Mouse (Mus musculus) MEL (cell line): ENCODE results near the gene Myo19. TPM values are rescaled to one million over a fixed set of nuclear protein-coding genes. Genes with fewer than 3 reads are reported as not detected.

ENCODE experiments used
- DNase-seq: peaks from one replicate; pipeline ENCODE4 v3.0.0; 2011; ENCODE audit warnings: low read depth, low spot score
- H3K27ac ChIP-seq: 2 replicates; pipeline ENCODE4 v1.5.1; 2012; ENCODE audit warnings: low read depth, mild to moderate bottlenecking, control low read depth, low read length, moderate library complexity; ENCODE audit not compliant: control insufficient read depth
- H3K27me3 ChIP-seq, 2 experiments: fragments of 150-350 bp in 1 of 2; sonication (generic) in 1 of 2; 2 replicates each; pipeline ENCODE4 v1.6.1; 2012; ENCODE audit warnings: low read length in 2 of 2, mild to moderate bottlenecking in 2 of 2, improper control_type of control experiment in 1 of 2, moderate library complexity in 1 of 2; ENCODE audit not compliant: insufficient read depth in 2 of 2, control insufficient read depth in 1 of 2
- H3K36me3 ChIP-seq, 2 experiments: 2 replicates each; pipeline ENCODE4 v1.6.1; 2012 to 2014; ENCODE audit warnings: low read length in 2 of 2, improper control_type of control experiment in 1 of 2, inconsistent platforms in 1 of 2, mild to moderate bottlenecking in 1 of 2; ENCODE audit not compliant: insufficient read depth in 2 of 2, control insufficient read depth in 1 of 2
- H3K4me1 ChIP-seq, 2 experiments: fragments of 150-350 bp in 1 of 2; sonication (generic) in 1 of 2; 2 replicates each; pipeline ENCODE4 v1.6.1; 2012; ENCODE audit warnings: low read length in 2 of 2, improper control_type of control experiment in 1 of 2, mild to moderate bottlenecking in 1 of 2; ENCODE audit not compliant: insufficient read depth in 2 of 2, control insufficient read depth in 1 of 2
- H3K4me3 ChIP-seq, 2 experiments: fragments of 150-350 bp in 1 of 2; sonication (generic) in 1 of 2; 2 replicates each; pipeline ENCODE4 v1.5.1; 2012; ENCODE audit warnings: low read depth in 2 of 2, low read length in 2 of 2, mild to moderate bottlenecking in 2 of 2, moderate library complexity in 2 of 2, control low read depth in 1 of 2, improper control_type of control experiment in 1 of 2; ENCODE audit not compliant: control insufficient read depth in 1 of 2, insufficient read depth in 1 of 2
- H3K79me2 ChIP-seq: 2 replicates; pipeline ENCODE4 v1.6.1; 2012; ENCODE audit warnings: mild to moderate bottlenecking, low read length, moderate library complexity; ENCODE audit not compliant: control insufficient read depth, poor library complexity, insufficient read depth
- H3K9ac ChIP-seq: 2 replicates; pipeline ENCODE4 v1.6.1; 2012; ENCODE audit warnings: low read depth, mild to moderate bottlenecking, control low read depth, low read length, moderate library complexity; ENCODE audit not compliant: control insufficient read depth, poor library complexity, severe bottlenecking
- H3K9me3 ChIP-seq: fragments of 150-350 bp; sonication (generic); replicated peaks from 2 replicates; pipeline ENCODE4 v1.6.1; 2012; ENCODE audit warnings: mild to moderate bottlenecking, low read length, improper control_type of control experiment, moderate library complexity; ENCODE audit not compliant: insufficient read depth
- CTCF ChIP-seq, 3 experiments: IDR thresholded peaks in 2 of 3; conservative IDR thresholded peaks in 1 of 3; 2 replicates each; pipeline ENCODE4 v1.5.1; 2011 to 2012; ENCODE audit warnings: low read length in 3 of 3, low read depth in 2 of 3, mild to moderate bottlenecking in 2 of 3, improper control_type of control experiment in 1 of 3, inconsistent platforms in 1 of 3, mixed read lengths in 1 of 3, moderate library complexity in 1 of 3; ENCODE audit not compliant: control insufficient read depth in 1 of 3, insufficient read depth in 1 of 3, poor library complexity in 1 of 3, severe bottlenecking in 1 of 3
- EP300 ChIP-seq, 2 experiments: IDR thresholded peaks; 2 replicates each; pipeline ENCODE4 v1.6.1; 2011; ENCODE audit warnings: improper control_type of control experiment in 2 of 2, low read length in 2 of 2, low read depth in 1 of 2, mild to moderate bottlenecking in 1 of 2
- ETS1 ChIP-seq: IDR thresholded peaks from 2 replicates; pipeline ENCODE4 v1.6.1; 2012; ENCODE audit warnings: low read depth, mild to moderate bottlenecking, inconsistent platforms, low read length, improper control_type of control experiment, moderate library complexity
- GATA1 ChIP-seq: IDR thresholded peaks from 2 replicates; pipeline ENCODE4 v1.6.1; 2011; ENCODE audit warnings: low read depth, low read length, improper control_type of control experiment
- HCFC1 ChIP-seq: IDR thresholded peaks from 2 replicates; pipeline ENCODE4 v1.6.1; 2012; ENCODE audit warnings: low read depth, mild to moderate bottlenecking, inconsistent platforms, low read length, improper control_type of control experiment, moderate library complexity
- MAFK ChIP-seq: IDR thresholded peaks from 2 replicates; pipeline ENCODE4 v1.6.1; 2011; ENCODE audit warnings: low read depth, mild to moderate bottlenecking, low read length, improper control_type of control experiment, borderline replicate concordance
- MAX ChIP-seq: IDR thresholded peaks from 2 replicates; pipeline ENCODE4 v1.6.1; 2011; ENCODE audit warnings: low read length, improper control_type of control experiment
- MAZ ChIP-seq: IDR thresholded peaks from 2 replicates; pipeline ENCODE4 v1.6.1; 2012; ENCODE audit warnings: low read depth, mild to moderate bottlenecking, inconsistent platforms, low read length, improper control_type of control experiment
- MEF2A ChIP-seq: IDR thresholded peaks from 2 replicates; pipeline ENCODE4 v1.6.1; 2014; ENCODE audit warnings: low read depth, mild to moderate bottlenecking, inconsistent platforms, low read length, improper control_type of control experiment; ENCODE audit not compliant: poor library complexity, insufficient replicate concordance, severe bottlenecking; ENCODE audit errors: extremely low read depth
- MXI1 ChIP-seq: IDR thresholded peaks from 2 replicates; pipeline ENCODE4 v1.6.1; 2011; ENCODE audit warnings: mild to moderate bottlenecking, low read depth, low read length, improper control_type of control experiment
- MYC ChIP-seq: IDR thresholded peaks from 2 replicates; pipeline ENCODE4 v1.6.1; 2011; ENCODE audit warnings: low read depth, mild to moderate bottlenecking, low read length, improper control_type of control experiment, moderate library complexity
- NELFE ChIP-seq: IDR thresholded peaks from 2 replicates; pipeline ENCODE4 v1.6.1; 2011; ENCODE audit warnings: low read depth, low read length, improper control_type of control experiment
- POLR2A ChIP-seq, 2 experiments: IDR thresholded peaks; 2 replicates each; pipeline ENCODE4 v1.6.1; 2011 to 2012; ENCODE audit warnings: low read length in 2 of 2, mild to moderate bottlenecking in 2 of 2, control low read depth in 1 of 2, improper control_type of control experiment in 1 of 2, low read depth in 1 of 2, moderate library complexity in 1 of 2; ENCODE audit not compliant: control insufficient read depth in 1 of 2, insufficient read depth in 1 of 2, poor library complexity in 1 of 2
- POLR2AphosphoS2 ChIP-seq: IDR thresholded peaks from 2 replicates; pipeline ENCODE4 v1.6.1; 2011; ENCODE audit warnings: low read length, improper control_type of control experiment
- POLR2AphosphoS5 ChIP-seq: IDR thresholded peaks from 2 replicates; pipeline ENCODE4 v1.6.1; 2012; ENCODE audit warnings: low read depth, borderline replicate concordance, mild to moderate bottlenecking, inconsistent platforms, low read length, moderate library complexity, mixed read lengths
- RAD21 ChIP-seq: IDR thresholded peaks from 2 replicates; pipeline ENCODE4 v1.6.1; 2011; ENCODE audit warnings: mild to moderate bottlenecking, low read depth, low read length, improper control_type of control experiment
- SIN3A ChIP-seq: IDR thresholded peaks from 2 replicates; pipeline ENCODE4 v1.6.1; 2012; ENCODE audit warnings: low read length, improper control_type of control experiment, inconsistent platforms
- SMC3 ChIP-seq: IDR thresholded peaks from 2 replicates; pipeline ENCODE4 v1.6.1; 2011; ENCODE audit warnings: low read depth, low read length, improper control_type of control experiment
- TAL1 ChIP-seq: IDR thresholded peaks from 2 replicates; pipeline ENCODE4 v1.6.1; 2012; ENCODE audit warnings: mild to moderate bottlenecking, inconsistent platforms, low read length, moderate library complexity, mixed read lengths
- TBP ChIP-seq: IDR thresholded peaks from 2 replicates; pipeline ENCODE4 v1.8.0; 2011; ENCODE audit warnings: low read depth, low read length, improper control_type of control experiment
- TCF12 ChIP-seq: IDR thresholded peaks from 2 replicates; pipeline ENCODE4 v1.6.1; 2014; ENCODE audit warnings: low read depth, mild to moderate bottlenecking, inconsistent platforms, low read length, improper control_type of control experiment, moderate library complexity
- ZC3H11A ChIP-seq: IDR thresholded peaks from 2 replicates; pipeline ENCODE4 v1.6.1; 2012; ENCODE audit warnings: low read depth, mild to moderate bottlenecking, inconsistent platforms, low read length, improper control_type of control experiment
- ZKSCAN1 ChIP-seq: IDR thresholded peaks from 2 replicates; pipeline ENCODE4 v1.6.1; 2012; ENCODE audit warnings: low read depth, mild to moderate bottlenecking, inconsistent platforms, low read length, improper control_type of control experiment, moderate library complexity
- ZMIZ1 ChIP-seq: IDR thresholded peaks from 2 replicates; pipeline ENCODE4 v1.6.1; 2012; ENCODE audit warnings: low read depth, mild to moderate bottlenecking, inconsistent platforms, low read length, improper control_type of control experiment, moderate library complexity
- ZNF384 ChIP-seq: IDR thresholded peaks from 2 replicates; pipeline ENCODE4 v1.6.1; 2012; ENCODE audit warnings: low read depth, mild to moderate bottlenecking, inconsistent platforms, low read length, improper control_type of control experiment
- polyA plus RNA-seq, 2 experiments: library from polyadenylated mRNA; stranded (reverse) in 1 of 2; unstranded in 1 of 2; fragments of >175 nt in 1 of 2; fragments of >200 nt in 1 of 2; gene quantifications; 2 replicates each; pipeline versions ENCODE4 v1.2.1 to v1.2.4; 2012; ENCODE audit warnings: low replicate concordance in 2 of 2, low read depth in 1 of 2; ENCODE audit not compliant: insufficient read length in 2 of 2, insufficient read depth in 1 of 2, missing spikeins in 1 of 2
- total RNA-seq: library from RNA; depleted of rRNA; stranded (reverse); fragments of 300-350 nt; gene quantifications from 2 replicates; pipeline ENCODE4 v1.2.3, GENCODE M21; 2012

Myo19 gene
- total and polyA plus RNA-seq, 3 experiments: 14.9 to 27.1 TPM; not detected in 1

- TF ChIP-seq TCF12: peak; percentile 50
- TF ChIP-seq GATA1: peak; percentile 3; the same call in 1 of the 2 replicates
- peak; percentile 100 for TF ChIP-seq SIN3A
- TF ChIP-seq MAFK: no peak
- no peak for TF ChIP-seq POLR2AphosphoS5
- peak; percentile 34; the same call in 1 of the 2 replicates for TF ChIP-seq ETS1
- no peak for TF ChIP-seq EP300 (IDR thresholded peaks at IDR 0.05; ENCODE audit: low read depth in 1 of 2, low read length in 2 of 2)
- peak; percentile 98 for TF ChIP-seq HCFC1
- no peak for TF ChIP-seq MEF2A
- no peak for TF ChIP-seq ZKSCAN1
Observed at GRCm38 (mm10) chr11:84916053-84916702, 36.2 kb downstream of the Myo19 start, which contains the start of gene Znhit3 (continued).

- peak overlapping the region; percentile 23 for H3K27ac ChIP-seq
- TF ChIP-seq MAX (no peak), EP300 (IDR thresholded peaks at IDR 0.05; ENCODE audit: low read depth in 1 of 2, low read length in 2 of 2) (0 out of 4 replicates have a peak, but pooled peaks of 1 of the 2 experiments have one; percentile 12)
- peaks cover 0 to 19% of the 10 kb centered on the region in 2 experiments; a peak in 2 of 4 replicates for H3K36me3 ChIP-seq
- peaks cover 0 to 1% of the 10 kb centered on the region in 2 experiments; a peak in 2 of 4 replicates for H3K27me3 ChIP-seq
- DNase-seq: no peak
- H3K4me3 ChIP-seq: peak overlapping the region; percentile 60 to 97
- H3K9me3 ChIP-seq: no peaks in the 10 kb centered on the region
- H3K4me1 ChIP-seq: peaks cover 0 to 17% of the 10 kb centered on the region in 2 experiments; a peak in 3 of 4 replicates
- peak overlapping the region; percentile 56 for H3K9ac ChIP-seq
- peaks cover 12% of the 10 kb centered on the region for H3K79me2 ChIP-seq
Observed at GRCm38 (mm10) chr11:84916703-84917300, 36.9 kb downstream of the Myo19 start.

GRCm38 (mm10) chr11:84918425-84918824 lies 38.5 kb downstream of the Myo19 start:
- Histone ChIP-seq H3K36me3 (peaks cover 0 to 19% of the 10 kb centered on the region in 2 experiments; a peak in 2 of 4 replicates), H3K4me3 (peak overlapping the region; percentile 52 to 61), H3K9ac (peak overlapping the region; percentile 69), H3K27me3 (peaks cover 6 to 7% of the 10 kb centered on the region in 2 experiments), H3K79me2 (peaks cover 12% of the 10 kb centered on the region), H3K27ac (peak overlapping the region; percentile 50; the same call in 1 of the 2 replicates), H3K4me1 (peaks cover 0 to 17% of the 10 kb centered on the region in 2 experiments; a peak in 3 of 4 replicates), H3K9me3 (no peaks in the 10 kb centered on the region)
- DNase-seq: peak; percentile 97
- peak; percentile 82 for TF ChIP-seq SIN3A
- TF ChIP-seq TAL1: no peak
- peak; percentile 64; the same call in 1 of the 2 replicates for TF ChIP-seq HCFC1
- TF ChIP-seq CTCF (IDR thresholded peaks at IDR 0.05 in 2 of 3, conservative IDR thresholded peaks at IDR 0.05 in 1 of 3; ENCODE audit: control insufficient read depth in 1 of 3, insufficient read depth in 1 of 3, low read depth in 2 of 3, low read length in 3 of 3, poor library complexity in 1 of 3, severe bottlenecking in 1 of 3): peak; percentile 86 to 99 (median 97)
- peak; percentile 90 for TF ChIP-seq RAD21
- peak in 1 of 2 experiments; percentile 19; a peak in 1 of 4 replicates for TF ChIP-seq POLR2A (IDR thresholded peaks at IDR 0.05; ENCODE audit: control insufficient read depth in 1 of 2, insufficient read depth in 1 of 2, low read depth in 1 of 2, low read length in 2 of 2, poor library complexity in 1 of 2)
- peak in 1 of 2 experiments; percentile 8; a peak in 1 of 4 replicates for TF ChIP-seq EP300 (IDR thresholded peaks at IDR 0.05; ENCODE audit: low read depth in 1 of 2, low read length in 2 of 2)
- peak; percentile 52 for TF ChIP-seq NELFE
- no peak for TF ChIP-seq POLR2AphosphoS2
- TF ChIP-seq TBP: no peak
- peak; percentile 25; the same call in 1 of the 2 replicates for TF ChIP-seq ETS1
- peak; percentile 92 for TF ChIP-seq SMC3
- peak; percentile 84 for TF ChIP-seq ZNF384
- peak; percentile 79 for TF ChIP-seq ZC3H11A
- peak; percentile 66 for TF ChIP-seq MXI1
- peak; percentile 76 for TF ChIP-seq MYC
- TF ChIP-seq POLR2AphosphoS5: no peak
- TF ChIP-seq GATA1: no peak
- peak; percentile 44; the same call in 1 of the 2 replicates for TF ChIP-seq TCF12
- TF ChIP-seq ZMIZ1: 0 out of 2 replicates have a peak, but pooled peaks have one; percentile 54
- peak; percentile 39; the same call in 1 of the 2 replicates for TF ChIP-seq MAZ
